Mouse (Mus musculus): Measurements from ENCODE around the gene Chst1.

Chst1 gene

GRCm38 (mm10) chr2:92609704-92610379, 10.3 kb downstream of the Chst1 start:
- DNase-seq (ENCODE audit: low spot score): no peak

DNA sequence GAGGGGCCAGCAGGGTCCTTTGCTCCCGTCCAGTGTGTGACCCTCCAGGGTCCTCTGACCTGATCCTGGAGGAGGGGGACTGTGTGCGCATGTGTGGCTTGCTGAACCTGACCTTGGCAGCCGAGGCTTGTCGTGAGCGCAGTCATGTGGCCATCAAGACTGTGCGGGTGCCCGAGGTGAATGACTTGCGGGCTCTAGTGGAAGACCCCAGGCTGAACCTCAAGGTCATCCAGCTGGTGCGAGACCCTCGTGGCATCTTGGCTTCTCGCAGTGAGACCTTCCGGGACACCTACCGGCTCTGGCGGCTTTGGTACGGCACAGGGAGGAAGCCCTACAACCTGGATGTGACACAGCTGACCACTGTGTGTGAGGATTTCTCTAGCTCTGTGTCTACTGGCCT, 14.1 kb downstream of the Chst1 start:
- DNase-seq (ENCODE audit: low spot score): no peak

DNA sequence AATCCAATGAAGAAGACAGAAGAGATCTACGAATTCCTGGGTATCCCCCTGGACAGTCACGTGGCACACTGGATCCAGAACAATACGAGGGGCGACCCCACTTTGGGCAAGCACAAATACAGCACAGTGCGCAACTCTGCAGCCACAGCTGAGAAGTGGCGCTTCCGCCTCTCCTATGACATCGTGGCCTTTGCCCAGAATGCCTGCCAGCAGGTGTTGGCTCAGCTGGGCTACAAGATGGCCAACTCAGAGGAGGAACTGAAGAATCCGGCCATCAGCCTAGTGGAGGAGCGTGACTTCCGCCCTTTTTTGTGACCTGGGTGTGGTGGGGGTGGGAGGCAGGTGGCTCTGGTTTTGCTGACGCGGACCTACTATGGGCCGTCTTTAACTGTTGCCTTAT, 14.6 kb downstream of the Chst1 start:
- DNase-seq (ENCODE audit: low spot score): no peak

DNA sequence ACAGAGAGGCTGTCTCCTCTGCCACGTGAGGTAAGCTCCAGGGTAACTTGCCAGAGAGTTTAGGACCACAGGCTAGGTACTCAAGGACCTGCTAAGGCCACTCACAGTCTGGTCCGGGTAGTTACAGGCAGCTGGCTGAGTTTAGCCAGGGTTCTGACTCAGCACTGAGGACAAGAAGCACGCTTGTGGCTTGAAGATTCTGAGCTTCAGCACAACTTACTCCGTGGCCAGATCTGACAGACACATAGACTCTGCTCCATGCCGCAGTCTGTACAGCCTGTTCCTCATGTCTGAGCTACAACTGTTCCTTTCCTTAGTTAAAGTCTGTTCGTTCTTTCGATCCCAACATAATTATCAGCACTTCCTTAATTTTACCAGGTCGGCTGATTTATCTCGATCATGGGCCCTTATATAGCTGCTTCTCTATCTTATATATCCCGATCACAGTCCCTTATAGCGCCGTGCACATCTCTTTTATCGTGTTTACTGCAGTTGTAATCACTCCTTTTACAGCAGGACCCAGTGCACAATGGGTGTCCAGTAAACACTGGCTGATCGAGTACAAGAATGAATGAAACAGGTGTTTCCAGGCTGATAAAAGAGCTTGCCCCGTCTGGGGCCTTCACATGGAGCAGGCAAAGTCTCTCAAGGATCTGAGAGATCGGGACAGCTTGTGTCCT, 17.7 kb downstream of the Chst1 start:
- DNase-seq (ENCODE audit: low spot score): no peak

DNA sequence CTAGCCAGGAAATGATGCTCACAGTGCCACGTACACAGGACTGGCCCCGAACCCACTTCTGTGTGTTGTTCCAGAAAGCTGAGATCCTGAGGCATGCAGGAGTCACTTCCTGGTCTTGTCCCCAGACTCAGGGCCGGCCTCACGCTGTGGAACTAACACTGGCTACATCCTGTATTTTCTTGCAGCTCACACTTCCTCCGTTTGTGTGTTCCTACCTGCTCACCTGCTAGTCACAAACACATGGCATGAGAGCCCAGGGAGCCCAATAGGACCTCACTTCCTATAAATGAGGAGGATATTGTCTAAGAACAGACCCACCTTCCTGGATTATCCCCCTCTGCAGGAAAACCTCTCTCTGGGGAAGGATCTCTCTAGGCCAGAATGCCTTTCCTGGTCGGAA, 18.5 kb downstream of the Chst1 start:
- DNase-seq (ENCODE audit: low spot score): no peak

GRCm38 (mm10) chr2:92627633-92628032, 28.1 kb downstream of the Chst1 start:
- no peak for DNase-seq (ENCODE audit: low spot score)

DNA sequence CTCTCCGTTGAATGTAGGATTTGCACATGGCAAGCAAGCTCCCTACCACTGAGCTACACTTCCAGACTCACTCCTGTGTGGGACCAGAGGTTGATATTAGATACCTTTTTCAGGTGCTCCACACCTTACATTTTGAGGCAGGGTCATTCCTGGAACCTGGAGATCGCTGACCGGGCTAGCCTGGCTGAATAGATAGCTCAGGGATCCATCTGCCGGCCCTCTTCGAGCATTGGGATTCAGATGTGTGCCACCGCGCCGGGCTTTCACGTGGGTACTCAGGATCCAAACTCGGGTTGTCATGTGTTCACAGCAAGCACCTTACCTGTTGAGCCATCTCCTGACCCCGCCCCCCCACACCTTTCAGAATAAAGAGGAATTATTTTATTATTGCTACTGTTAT, 31.3 kb downstream of the Chst1 start:
- DNase-seq (ENCODE audit: low spot score): no peak

GRCm38 (mm10) chr2:92632027-92632426, 32.5 kb downstream of the Chst1 start:
- DNase-seq (ENCODE audit: low spot score): no peak

GRCm38 (mm10) chr2:92640555-92640954, 41.0 kb downstream of the Chst1 start:
- DNase-seq (ENCODE audit: low spot score): no peak

DNA sequence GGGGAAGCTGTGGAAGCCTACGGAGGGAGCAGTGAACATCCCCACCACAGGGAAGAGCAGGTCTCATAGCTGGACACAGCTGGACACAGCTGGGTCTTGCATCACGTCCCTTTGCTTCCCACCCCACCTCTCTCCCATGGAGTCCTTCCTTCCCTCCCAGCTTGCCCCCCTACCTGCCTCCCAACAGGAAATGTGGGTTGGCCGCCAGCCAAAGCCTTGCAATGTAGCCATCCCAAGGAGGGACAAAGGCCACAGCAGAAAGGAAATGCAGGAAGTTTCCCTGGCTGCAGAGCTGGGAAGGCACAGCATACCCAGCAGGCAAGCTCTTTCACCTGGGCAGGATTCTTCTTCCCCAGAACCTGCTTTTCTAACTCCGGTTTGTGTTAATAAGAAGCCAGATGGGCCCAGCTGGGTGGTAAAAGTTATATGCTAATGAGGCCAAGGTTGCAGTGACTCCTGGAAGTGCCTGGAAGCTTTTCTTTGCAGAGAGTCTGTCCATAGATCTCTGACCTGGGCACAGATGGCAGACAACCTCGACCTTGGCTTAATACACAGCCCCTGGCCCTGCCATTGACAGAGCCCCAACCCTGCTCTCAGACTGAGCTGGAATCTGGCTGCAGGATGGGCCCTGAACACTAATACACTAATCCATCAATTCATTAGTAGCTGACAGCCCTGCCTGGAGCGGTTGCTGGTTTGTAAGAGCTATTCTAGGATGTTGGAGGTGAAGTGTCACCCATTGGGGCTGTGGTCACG, 46.0 kb downstream of the Chst1 start:
- peak; percentile 18 for DNase-seq (ENCODE audit: low spot score)

DNA sequence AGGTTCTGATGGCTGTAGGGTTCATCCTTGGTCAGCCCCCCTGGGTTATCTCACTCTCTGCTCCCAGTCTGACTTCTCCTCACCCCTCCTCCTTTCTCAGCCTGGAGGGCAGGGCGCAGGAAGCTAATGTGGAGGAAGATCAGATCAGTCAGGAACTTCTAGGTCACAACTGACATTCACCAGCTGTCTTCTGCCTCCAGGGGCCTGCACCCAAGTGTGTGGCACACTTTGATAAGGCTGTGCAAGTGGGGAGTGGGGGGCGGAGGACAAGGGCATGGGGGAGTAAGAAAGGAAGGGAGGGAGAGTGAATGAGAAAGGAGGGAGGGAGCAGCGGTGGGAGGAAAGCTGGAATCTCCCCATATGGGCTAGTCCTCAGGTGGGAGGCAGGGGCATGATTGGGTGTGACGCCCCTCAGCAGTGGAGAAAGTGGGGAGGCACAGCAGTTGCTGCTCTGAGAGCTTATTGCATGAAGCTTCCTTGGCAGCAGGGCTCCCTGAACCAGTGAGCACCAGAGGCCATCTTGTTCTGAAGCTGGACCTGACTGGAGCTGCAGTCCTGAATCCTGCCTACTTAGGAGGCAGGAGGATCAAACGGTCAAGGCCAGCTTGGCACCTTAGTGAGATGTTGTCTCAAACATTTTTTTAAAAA, 49.8 kb downstream of the Chst1 start:
- no peak for DNase-seq (ENCODE audit: low spot score)

DNA sequence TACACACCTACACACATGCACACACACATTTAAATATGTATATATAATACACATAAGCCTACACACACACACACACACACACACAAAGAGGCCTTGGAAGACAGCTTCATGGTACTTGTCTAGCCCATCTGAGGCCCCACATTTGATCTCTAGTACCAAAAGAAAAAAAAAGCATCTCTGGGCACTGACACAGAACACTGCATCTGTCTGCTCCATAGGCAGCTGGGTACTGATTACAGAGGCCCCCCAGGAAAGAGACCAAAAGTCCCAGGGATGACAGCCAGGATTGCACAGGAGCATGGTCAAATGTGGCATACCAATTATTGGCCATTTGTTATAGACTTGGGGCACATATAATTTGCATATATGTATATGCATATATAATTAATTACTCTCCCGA, 50.9 kb downstream of the Chst1 start:
- no peak for DNase-seq (ENCODE audit: low spot score)

DNA sequence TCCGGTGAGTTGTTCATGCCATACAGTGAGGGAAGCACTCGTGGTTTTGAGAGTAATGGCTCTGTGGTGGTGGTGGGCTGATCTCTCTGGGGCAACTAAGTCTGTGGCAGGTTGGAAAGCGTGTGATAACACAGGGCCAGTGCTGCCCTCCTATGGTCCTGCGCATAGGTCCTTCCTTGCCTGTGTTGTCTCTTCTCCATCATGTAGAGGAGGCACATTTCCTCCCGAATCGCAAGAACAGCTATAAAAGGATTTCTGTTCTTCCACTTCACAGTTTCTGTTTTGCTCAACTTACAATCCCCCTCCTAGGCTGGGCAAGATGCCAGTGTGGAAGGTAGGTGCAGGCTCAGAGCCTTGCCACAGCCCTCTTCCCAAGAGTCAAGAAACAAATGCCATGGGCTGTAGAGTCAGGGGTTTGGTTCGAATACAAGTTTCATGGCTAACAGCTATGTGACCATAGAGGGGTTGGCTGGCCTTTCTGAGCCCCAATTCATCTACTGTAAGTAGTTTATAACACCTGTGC, 51.8 kb downstream of the Chst1 start:
- no peak for DNase-seq (ENCODE audit: low spot score)

DNA sequence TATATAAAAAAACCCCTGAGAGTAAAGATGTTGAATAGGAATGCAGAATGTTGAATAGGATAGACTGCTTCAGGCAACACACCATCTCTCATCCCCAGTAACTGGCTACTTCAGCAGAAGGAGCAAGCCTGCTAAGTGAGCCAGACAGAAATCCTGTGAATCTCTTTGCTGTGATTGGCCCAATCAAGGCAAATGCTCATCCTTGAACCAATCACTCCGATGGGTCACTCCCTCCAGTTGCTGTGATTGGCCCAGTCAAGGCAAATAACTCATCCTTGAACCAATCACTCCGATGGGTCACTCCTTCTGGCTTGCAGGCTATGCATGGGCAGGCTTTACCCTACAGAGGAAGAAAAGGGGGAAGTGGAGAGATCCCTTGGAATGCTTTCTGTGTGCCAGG, 57.7 kb downstream of the Chst1 start:
- no peak for DNase-seq (ENCODE audit: low spot score)

DNA sequence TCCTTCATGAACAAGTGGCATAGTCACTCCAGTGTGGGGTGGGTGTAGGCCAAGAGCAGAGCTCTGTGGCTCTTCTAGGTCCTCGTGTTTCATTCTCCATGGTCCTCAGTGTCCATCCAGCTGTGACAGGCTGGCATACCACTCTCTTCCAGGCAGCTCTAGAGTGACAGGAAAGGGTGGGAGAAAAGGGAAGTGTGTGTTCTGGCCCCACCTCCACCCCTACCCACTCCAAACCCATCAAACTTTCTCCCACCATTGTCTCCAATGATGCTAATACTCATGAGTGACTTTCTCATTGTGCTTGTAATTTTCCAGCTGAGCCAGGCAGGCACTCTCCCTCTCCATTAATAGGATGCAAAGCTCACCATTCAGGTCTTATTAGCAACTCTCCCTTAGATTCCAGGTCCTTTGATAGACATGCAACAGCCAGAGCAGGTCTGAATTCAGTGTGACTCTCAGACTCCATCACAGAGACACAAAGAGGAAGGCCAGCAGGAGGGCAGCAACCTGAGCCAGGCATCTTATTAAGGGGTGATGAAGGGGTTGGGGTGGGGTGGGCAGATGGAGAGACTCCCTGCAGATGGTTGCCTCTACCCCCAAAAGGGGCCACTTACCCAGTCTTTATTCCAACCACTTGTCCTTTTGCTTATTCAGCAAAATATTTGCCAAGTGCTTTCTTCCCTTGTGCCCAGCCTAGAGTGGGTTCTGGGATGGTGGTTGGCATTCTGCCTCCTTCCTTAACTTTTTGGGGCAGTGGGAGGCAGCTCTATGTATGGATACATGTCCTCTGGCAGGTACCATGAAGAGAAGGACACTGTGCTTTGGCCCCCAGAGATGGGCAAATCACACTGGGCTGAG, 59.0 kb downstream of the Chst1 start:
- no peak for DNase-seq (ENCODE audit: low spot score)

DNA sequence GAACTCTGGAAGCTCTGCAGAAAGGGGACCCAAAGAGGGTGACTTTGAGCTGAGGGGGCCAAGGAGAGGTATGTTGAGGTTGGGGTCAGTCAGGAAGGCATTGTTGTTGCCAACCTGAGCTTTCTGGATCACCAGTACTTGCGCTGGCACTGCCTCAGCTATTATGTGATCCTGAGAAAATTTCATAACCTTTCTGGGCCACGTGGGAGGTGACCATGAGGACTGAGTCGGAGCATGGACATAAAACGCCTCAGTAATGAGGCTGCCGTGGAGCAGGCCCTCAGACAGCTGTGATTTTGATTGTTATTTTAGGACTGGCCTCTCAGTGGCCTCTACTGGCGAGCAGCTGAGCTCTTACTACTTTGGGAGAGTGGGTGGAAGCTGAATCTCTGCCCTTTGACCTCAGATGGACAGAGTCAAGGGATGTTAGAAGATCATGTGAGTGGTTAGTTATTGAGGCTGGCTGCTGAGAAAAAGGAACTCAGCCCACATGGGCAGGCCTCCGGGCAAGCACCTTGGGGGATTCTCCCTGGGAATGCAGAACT, 60.1 kb downstream of the Chst1 start:
- no peak for DNase-seq (ENCODE audit: low spot score)

DNA sequence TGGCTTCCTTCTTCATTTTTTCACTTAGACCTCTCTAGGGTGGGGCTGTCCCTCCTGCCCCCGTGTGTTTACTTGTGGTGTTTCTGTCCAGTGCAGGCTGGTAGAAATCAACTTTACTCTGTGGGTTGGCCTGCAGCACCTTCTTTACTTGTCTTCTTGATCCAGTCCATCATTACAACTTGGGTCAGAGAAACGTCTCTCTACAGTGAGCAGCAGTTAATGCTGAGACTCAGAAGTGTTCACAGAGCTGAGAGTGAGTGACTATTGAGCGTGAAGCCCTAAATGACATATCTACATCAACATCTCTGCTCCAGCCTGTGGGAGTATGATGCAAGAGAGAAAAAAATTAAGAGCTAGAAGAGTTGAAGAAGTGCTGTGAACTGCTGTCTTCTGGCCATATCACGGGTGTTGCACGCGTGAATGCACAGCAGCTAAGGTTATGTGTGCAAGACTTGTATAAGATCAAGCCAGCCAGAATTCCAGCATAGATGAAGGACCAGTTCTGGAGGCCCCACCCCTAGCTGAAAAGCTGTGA, 63.1 kb downstream of the Chst1 start:
- no peak for DNase-seq (ENCODE audit: low spot score)

Data from ovary, postnatal 36 days (tissue).